ENCODE assay signal across 18 mouse cellular contexts in the genomic region with DNA sequence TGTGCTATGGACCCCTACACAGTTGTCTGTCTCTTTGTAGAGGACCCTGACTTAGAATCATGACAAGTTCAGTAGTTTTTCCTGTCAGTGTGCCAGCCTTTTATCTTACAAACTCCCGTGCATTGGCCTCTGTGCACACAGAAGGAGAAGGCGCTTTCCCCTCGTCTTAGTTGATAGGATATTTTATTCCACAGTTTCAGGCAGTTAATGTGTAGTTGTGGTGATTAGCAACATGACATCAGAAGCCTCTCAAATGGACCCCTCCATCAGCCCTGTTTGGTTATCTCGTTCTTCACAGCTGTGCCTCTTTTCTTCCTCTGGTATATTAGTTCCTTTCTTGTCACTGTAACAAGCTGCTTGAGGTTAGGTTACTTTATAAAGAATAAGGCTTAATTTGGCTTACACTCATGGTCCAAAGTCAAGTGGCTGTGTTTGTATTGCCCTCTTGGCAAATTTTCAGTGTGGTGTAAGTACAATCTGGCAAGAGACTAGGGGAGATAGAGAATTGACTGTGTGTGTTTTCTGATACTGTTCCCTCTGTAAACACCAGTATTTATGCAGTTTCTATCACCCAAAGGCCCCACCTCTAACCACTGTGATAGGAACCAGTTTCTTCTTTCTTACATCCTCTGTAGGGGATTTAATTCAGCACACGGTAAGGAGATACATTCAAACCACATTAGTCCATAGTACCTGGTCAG.
DNase-seq lines count a peak whose midpoint lies in the region; ATAC-seq and TF ChIP-seq lines count a peak whose summit lies in the region.
"Had no signal": no experiment of that assay in that cellular context is flagged by ENCODE, and none has a peak within 500 bp of the region (broad histone marks: within the 10 kb centered on the region; RNA-seq: fewer than 3 reads in every experiment).

No protein-coding gene starts in this region.

- no peaks in the 10 kb centered on the region for H3K36me3 ChIP-seq in forebrain, embryonic 15.5 days
- peaks cover 7% of the 10 kb centered on the region; the same call in 1 of the 2 replicates for H3K36me3 ChIP-seq in forebrain, embryonic 13.5 days (ENCODE audit: poor library complexity, severe bottlenecking)
- H3K36me3 ChIP-seq in liver, adult 2 months (ENCODE audit: control insufficient read depth, insufficient read depth, low read length) = no peaks in the 10 kb centered on the region; the same call in 1 of the 2 replicates
- no peaks in the 10 kb centered on the region for H3K36me3 ChIP-seq in liver, embryonic 13.5 days
- H3K36me3 ChIP-seq in stomach, postnatal 0 days (ENCODE audit: control insufficient read depth, insufficient read depth, low read length) = no peaks in the 10 kb centered on the region

- peak; percentile 92 for DNase-seq in liver, adult 2 months (ENCODE audit: extremely low read depth, low read depth, low spot score)
- no peak for DNase-seq in liver
- peak; percentile 40 for DNase-seq in liver, embryonic 13.5 days
- no peak for DNase-seq in stomach, postnatal 0 days (ENCODE audit: low spot score)
- no peak for DNase-seq in B cell, adult 2 months
- no peak for DNase-seq in urinary bladder, postnatal 36 days (ENCODE audit: low spot score in 2 of 2)
- DNase-seq: adrenal gland, postnatal 14 days; cerebellum, adult 9-11 months; gastrocnemius, postnatal 25 days; kidney, adult 9 months; kidney, postnatal 4 days; left cerebral cortex, postnatal 4 days; lung, embryonic 14.5 days; retina, postnatal 1 day; thymus, adult 2 months had no signal

- H3K79me2 ChIP-seq in liver, adult 2 months (ENCODE audit: control insufficient read depth, insufficient read depth, low read length) = no peaks in the 10 kb centered on the region

- no peaks in the 10 kb centered on the region for H3K9me3 ChIP-seq in forebrain, embryonic 15.5 days
- H3K9me3 ChIP-seq in forebrain, embryonic 13.5 days (replicated peaks) = no peaks in the 10 kb centered on the region
- H3K9me3 ChIP-seq in liver, embryonic 13.5 days (replicated peaks) = no peaks in the 10 kb centered on the region
- no peaks in the 10 kb centered on the region for H3K9me3 ChIP-seq in stomach, postnatal 0 days (ENCODE audit: control insufficient read depth, low read length)
- H3K9me3 ChIP-seq: neural tube, embryonic 15.5 days had no signal

- peak overlapping the region; percentile 64; the same call in 1 of the 2 replicates for H3K27ac ChIP-seq in forebrain, embryonic 15.5 days (replicated peaks)
- H3K27ac ChIP-seq in forebrain, embryonic 13.5 days = no peak overlapping the region
- H3K27ac ChIP-seq in liver, adult 2 months (replicated peaks; ENCODE audit: insufficient read depth, low read depth, low read length) = no peak overlapping the region
- H3K27ac ChIP-seq in liver, embryonic 13.5 days = peak overlapping the region; percentile 73
- peak overlapping the region; percentile 20; the same call in 1 of the 2 replicates for H3K27ac ChIP-seq in stomach, postnatal 0 days (replicated peaks)
- H3K27ac ChIP-seq: neural tube, embryonic 15.5 days had no signal

- no peak overlapping the region for H3K4me2 ChIP-seq in forebrain, embryonic 15.5 days (replicated peaks)
- H3K4me2 ChIP-seq in forebrain, embryonic 13.5 days = no peak overlapping the region
- peak overlapping the region; percentile 10; the same call in 1 of the 2 replicates for H3K4me2 ChIP-seq in liver, embryonic 13.5 days
- H3K4me2 ChIP-seq in stomach, postnatal 0 days (replicated peaks; ENCODE audit: low read depth) = no peak overlapping the region
- H3K4me2 ChIP-seq: lung, embryonic 14.5 days; neural tube, embryonic 15.5 days had no signal

- no peaks in the 10 kb centered on the region for H3K27me3 ChIP-seq in forebrain, embryonic 15.5 days
- H3K27me3 ChIP-seq in forebrain, embryonic 13.5 days = no peaks in the 10 kb centered on the region
- no peaks in the 10 kb centered on the region for H3K27me3 ChIP-seq in liver, adult 2 months (ENCODE audit: control insufficient read depth, insufficient read depth, low read length)
- no peaks in the 10 kb centered on the region for H3K27me3 ChIP-seq in liver, embryonic 13.5 days
- H3K27me3 ChIP-seq in stomach, postnatal 0 days (ENCODE audit: control insufficient read depth, insufficient read depth, low read length) = no peaks in the 10 kb centered on the region
- H3K27me3 ChIP-seq: neural tube, embryonic 15.5 days had no signal

- no peak overlapping the region for H3K9ac ChIP-seq in forebrain, embryonic 15.5 days (replicated peaks)
- H3K9ac ChIP-seq in forebrain, embryonic 13.5 days = no peak overlapping the region
- no peak overlapping the region for H3K9ac ChIP-seq in liver, adult 2 months (ENCODE audit: low read depth, low read length)
- H3K9ac ChIP-seq in liver, embryonic 13.5 days = no peak overlapping the region
- no peak overlapping the region for H3K9ac ChIP-seq in stomach, postnatal 0 days (ENCODE audit: low read length)
- H3K9ac ChIP-seq: lung, embryonic 14.5 days; neural tube, embryonic 15.5 days had no signal

- no peak overlapping the region for H3K4me3 ChIP-seq in forebrain, embryonic 15.5 days
- no peak overlapping the region for H3K4me3 ChIP-seq in forebrain, embryonic 13.5 days
- H3K4me3 ChIP-seq in liver, adult 2 months (ENCODE audit: insufficient read depth, low read depth, low read length) = no peak overlapping the region
- no peak overlapping the region for H3K4me3 ChIP-seq in liver, embryonic 13.5 days (replicated peaks)
- H3K4me3 ChIP-seq in stomach, postnatal 0 days (ENCODE audit: low read depth, low read length) = no peak overlapping the region
- H3K4me3 ChIP-seq: neural tube, embryonic 15.5 days had no signal

- no peak for TF ChIP-seq EP300 in stomach, postnatal 0 days (optimal IDR thresholded peaks at IDR 0.05)

- TF ChIP-seq CTCF in liver, adult 2 months (IDR thresholded peaks at IDR 0.05; ENCODE audit: low read depth, low read length) = no peak
- no peak for TF ChIP-seq CTCF in stomach, postnatal 0 days (IDR thresholded peaks at IDR 0.05; ENCODE audit: low read depth)

- no peak for TF ChIP-seq POLR2A in liver, adult 2 months (IDR thresholded peaks at IDR 0.05; ENCODE audit: extremely low read depth, insufficient read depth, low read length)

- no peak for ATAC-seq in forebrain, embryonic 15.5 days (replicated peaks)
- no peak for ATAC-seq in forebrain, embryonic 13.5 days
- peak; percentile 78 for ATAC-seq in liver, embryonic 13.5 days (ENCODE audit: low read depth)
- ATAC-seq in stomach, postnatal 0 days (ENCODE audit: low FRiP score, low TSS enrichment) = peak; percentile 31; the same call in 1 of the 2 replicates

- H3K4me1 ChIP-seq in forebrain, embryonic 15.5 days = peaks cover 37% of the 10 kb centered on the region
- peaks cover 14% of the 10 kb centered on the region; the same call in 1 of the 2 replicates for H3K4me1 ChIP-seq in forebrain, embryonic 13.5 days
- H3K4me1 ChIP-seq in liver, adult 2 months (ENCODE audit: control insufficient read depth, insufficient read depth, low read length) = peaks cover 10% of the 10 kb centered on the region
- peaks cover 81% of the 10 kb centered on the region for H3K4me1 ChIP-seq in liver, embryonic 13.5 days (replicated peaks)
- peaks cover 2% of the 10 kb centered on the region; the same call in 1 of the 2 replicates for H3K4me1 ChIP-seq in stomach, postnatal 0 days (replicated peaks; ENCODE audit: control insufficient read depth, insufficient read depth)

- 73% methylated on average over 5 of the region's 5 CpGs for WGBS in forebrain, embryonic 15.5 days
- WGBS in forebrain, embryonic 13.5 days = 82% methylated on average over 5 of the region's 5 CpGs
- 52% methylated on average over 5 of the region's 5 CpGs for WGBS in liver, adult 2 months
- WGBS in liver, embryonic 13.5 days (ENCODE audit: insufficient replicate concordance) = 11% methylated on average over 5 of the region's 5 CpGs
- 66% methylated on average over 5 of the region's 5 CpGs for WGBS in stomach, postnatal 0 days

Comparison
In these comparisons a context has a peak if more than half of its experiments do, and no peak if none do; other contexts are left out.
1. H3K27ac ChIP-seq: peak in forebrain, embryonic 15.5 days (single experiment), liver, embryonic 13.5 days (single experiment) and stomach, postnatal 0 days (single experiment); none in forebrain, embryonic 13.5 days (single experiment) and liver, adult 2 months (single experiment).
2. DNase-seq: peak in liver, adult 2 months (single experiment) and liver, embryonic 13.5 days (single experiment); none in liver (single experiment), stomach, postnatal 0 days (single experiment), B cell, adult 2 months (0 of 2) and urinary bladder, postnatal 36 days (0 of 2).
3. ATAC-seq: peak in liver, embryonic 13.5 days (single experiment) and stomach, postnatal 0 days (single experiment); none in forebrain, embryonic 15.5 days (single experiment) and forebrain, embryonic 13.5 days (single experiment).